10 mouse cellular contexts compared by ENCODE assay signal in genomic region chr19:55577306-55578042, GRCm38 (mm10).
DNase-seq lines count a peak whose midpoint lies in the region; ATAC-seq and TF ChIP-seq lines count a peak whose summit lies in the region.
"Had no signal": no experiment of that assay in that cellular context is flagged by ENCODE, and none has a peak within 500 bp of the region (broad histone marks: within the 10 kb centered on the region; RNA-seq: fewer than 3 reads in every experiment).

No protein-coding gene starts in this region.

- ATAC-seq in midbrain, embryonic 12.5 days (ENCODE audit: low FRiP score, low read depth) = no peak
- no peak for ATAC-seq in midbrain, postnatal 0 days (ENCODE audit: low FRiP score)
- no peak for ATAC-seq in stomach, embryonic 16.5 days (ENCODE audit: insufficient read depth, low FRiP score)
- ATAC-seq: Patski had no signal

- intact Hi-C loops in gastrocnemius, postnatal 14 days (cut with DNase I; ENCODE audit: low total_unique reads) = no loop called here

- H3K4me3 ChIP-seq in midbrain, embryonic 12.5 days = no peak overlapping the region
- H3K4me3 ChIP-seq in midbrain, postnatal 0 days (ENCODE audit: low read depth, low read length) = no peak overlapping the region
- no peak overlapping the region for H3K4me3 ChIP-seq in limb, embryonic 10.5 days
- no peak overlapping the region for H3K4me3 ChIP-seq in stomach, embryonic 16.5 days (replicated peaks; ENCODE audit: low read length)

- no peaks in the 10 kb centered on the region for H3K9me3 ChIP-seq in midbrain, embryonic 12.5 days
- no peaks in the 10 kb centered on the region for H3K9me3 ChIP-seq in midbrain, postnatal 0 days (ENCODE audit: low read length)
- no peaks in the 10 kb centered on the region for H3K9me3 ChIP-seq in limb, embryonic 10.5 days (replicated peaks)
- H3K9me3 ChIP-seq in stomach, embryonic 16.5 days (replicated peaks; ENCODE audit: control insufficient read depth, low read length) = no peaks in the 10 kb centered on the region

- H3K27me3 ChIP-seq in midbrain, embryonic 12.5 days = peaks cover 24% of the 10 kb centered on the region
- no peaks in the 10 kb centered on the region for H3K27me3 ChIP-seq in midbrain, postnatal 0 days (ENCODE audit: insufficient read depth, low read length)
- peaks cover 22% of the 10 kb centered on the region for H3K27me3 ChIP-seq in limb, embryonic 10.5 days (ENCODE audit: low read depth, poor library complexity, severe bottlenecking)
- no peaks in the 10 kb centered on the region for H3K27me3 ChIP-seq in stomach, embryonic 16.5 days (ENCODE audit: control insufficient read depth, insufficient read depth, low read length)
- H3K27me3 ChIP-seq: Patski had no signal

- no peak for TF ChIP-seq CTCF in midbrain, postnatal 0 days (IDR thresholded peaks at IDR 0.05)

- no peaks in the 10 kb centered on the region for H3K36me3 ChIP-seq in midbrain, embryonic 12.5 days
- no peaks in the 10 kb centered on the region for H3K36me3 ChIP-seq in midbrain, postnatal 0 days (ENCODE audit: insufficient read depth, low read length)
- no peaks in the 10 kb centered on the region for H3K36me3 ChIP-seq in limb, embryonic 10.5 days
- H3K36me3 ChIP-seq in stomach, embryonic 16.5 days (ENCODE audit: control insufficient read depth, insufficient read depth, low read length) = no peaks in the 10 kb centered on the region

- peak; percentile 64 for DNase-seq in adrenal gland, adult 2 months
- no peak for DNase-seq in adrenal gland, postnatal 4 days (ENCODE audit: low spot score in 2 of 2)
- no peak for DNase-seq in midbrain, postnatal 0 days (ENCODE audit: low spot score)
- no peak for DNase-seq in limb, embryonic 10.5 days (ENCODE audit: low spot score)
- no peak for DNase-seq in gastrocnemius, postnatal 14 days
- DNase-seq in right cerebral cortex, adult 2 months (ENCODE audit: low spot score in 2 of 2) = no peak
- DNase-seq: heart, postnatal 36 days had no signal

- H3K4me1 ChIP-seq in midbrain, embryonic 12.5 days = peaks cover 26% of the 10 kb centered on the region
- H3K4me1 ChIP-seq in midbrain, postnatal 0 days (ENCODE audit: insufficient read depth, low read length) = peaks cover 7% of the 10 kb centered on the region; the same call in 1 of the 2 replicates
- peaks cover 46% of the 10 kb centered on the region for H3K4me1 ChIP-seq in limb, embryonic 10.5 days
- H3K4me1 ChIP-seq in stomach, embryonic 16.5 days (ENCODE audit: control insufficient read depth, insufficient read depth, low read length) = peaks cover 14% of the 10 kb centered on the region

- H3K27ac ChIP-seq in midbrain, embryonic 12.5 days (replicated peaks) = 0 out of 2 replicates have a peak overlapping the region, but pooled peaks have one; percentile 3
- H3K27ac ChIP-seq in midbrain, postnatal 0 days (ENCODE audit: low read depth, low read length) = no peak overlapping the region
- peak overlapping the region; percentile 56; the same call in 1 of the 2 replicates for H3K27ac ChIP-seq in limb, embryonic 10.5 days
- H3K27ac ChIP-seq in stomach, embryonic 16.5 days (ENCODE audit: low read length) = peak overlapping the region; percentile 15; the same call in 1 of the 2 replicates

- WGBS in midbrain, embryonic 12.5 days = 90% methylated on average over 25 of the region's 25 CpGs
- WGBS in midbrain, postnatal 0 days = 82% methylated on average over 25 of the region's 25 CpGs
- 86% methylated on average over 25 of the region's 25 CpGs for WGBS in limb, embryonic 10.5 days
- 71% methylated on average over 25 of the region's 25 CpGs for WGBS in stomach, embryonic 16.5 days

- H3K9ac ChIP-seq in midbrain, embryonic 12.5 days (replicated peaks) = no peak overlapping the region
- H3K9ac ChIP-seq in midbrain, postnatal 0 days (replicated peaks; ENCODE audit: low read length, poor library complexity, severe bottlenecking) = no peak overlapping the region
- H3K9ac ChIP-seq in stomach, embryonic 16.5 days (ENCODE audit: low read length) = no peak overlapping the region

- H3K4me2 ChIP-seq in midbrain, embryonic 12.5 days (replicated peaks) = no peak overlapping the region
- no peak overlapping the region for H3K4me2 ChIP-seq in midbrain, postnatal 0 days (ENCODE audit: low read depth, low read length, poor library complexity, severe bottlenecking)
- H3K4me2 ChIP-seq in stomach, embryonic 16.5 days (ENCODE audit: low read depth, low read length) = no peak overlapping the region
